Mouse (Mus musculus) heart, postnatal 0 days (tissue): ENCODE measurements at regions not wholly inside any gene's neighbourhood (a gene's known extent, or its start where the extent isn't known, plus 50 kb on each side); places are given as distances from the start of the nearest gene placed in this dataset.

ENCODE experiments used
- ATAC-seq: fragments of 200-750 bp; cut with Nextera tagmentation; 2 replicates; pipeline ENCODE4 v1.8.0; 2017; ENCODE audit warnings: low read depth, moderate number of reproducible peaks, moderate library complexity; ENCODE audit not compliant: insufficient read depth
- DNase-seq: peaks from one replicate; pipeline ENCODE4 v3.0.0-alpha.2; 2016; ENCODE audit warnings: low spot score
- H3K27ac ChIP-seq: fragments of 300-500 bp; sonication (generic); 2 replicates; pipeline ENCODE4 v1.5.1; 2014; ENCODE audit warnings: low read depth, mild to moderate bottlenecking
- H3K27me3 ChIP-seq: fragments of 300-500 bp; sonication (generic); 2 replicates; pipeline ENCODE4 v1.6.1; 2014; ENCODE audit warnings: low read length, mixed read lengths; ENCODE audit not compliant: control insufficient read depth, insufficient read depth
- H3K36me3 ChIP-seq: fragments of 300-500 bp; sonication (generic); replicated peaks from 2 replicates; pipeline ENCODE4 v1.6.1; 2014; ENCODE audit warnings: low read length, mixed read lengths; ENCODE audit not compliant: control insufficient read depth, insufficient read depth
- H3K4me1 ChIP-seq: fragments of 300-500 bp; sonication (generic); 2 replicates; pipeline ENCODE4 v1.6.1; 2014; ENCODE audit warnings: antibody characterized with exemption; ENCODE audit not compliant: control insufficient read depth, insufficient read depth
- H3K4me2 ChIP-seq: fragments of 300-500 bp; sonication (generic); 2 replicates; pipeline ENCODE4 v1.6.1; 2014; ENCODE audit warnings: low read depth, mild to moderate bottlenecking, low read length, moderate library complexity
- H3K4me3 ChIP-seq: fragments of 300-500 bp; sonication (generic); 2 replicates; pipeline ENCODE4 v1.5.1; 2014; ENCODE audit warnings: low read depth, low read length
- H3K9ac ChIP-seq: fragments of 300-500 bp; sonication (generic); replicated peaks from 2 replicates; pipeline ENCODE4 v1.6.1; 2014; ENCODE audit warnings: low read depth, low read length, mixed read lengths
- H3K9me3 ChIP-seq: fragments of 300-500 bp; sonication (generic); replicated peaks from 2 replicates; pipeline ENCODE4 v1.6.1; 2016; ENCODE audit warnings: low read length; ENCODE audit not compliant: control insufficient read depth
- CTCF ChIP-seq: IDR thresholded peaks from 2 replicates; pipeline ENCODE4 v1.5.1; 2016; ENCODE audit warnings: antibody characterized with exemption, control low read depth, low read depth
- EP300 ChIP-seq: IDR thresholded peaks from 2 replicates; pipeline ENCODE4 v1.6.1; 2016; ENCODE audit warnings: antibody characterized with exemption, low read depth
- WGBS: fragments of 180-500 bp; shearing (Covaris S2); extraction: QIAGEN DNeasy Blood & Tissue Kit; methylation state at CpG from one replicate; pipeline ENCODE4 v1.1.7; 2014; 5-methylcytosine and 5-hydroxymethylcytosine counted together

- no peak for DNase-seq
Observed at GRCm38 (mm10) chr8:128103380-128103779, 255.0 kb upstream of the Nrp1 start.

GRCm38 (mm10) chr8:128106569-128106968 is 251.8 kb upstream of the Nrp1 start:
- no peaks in the 10 kb centered on the region for H3K27me3 ChIP-seq
- TF ChIP-seq CTCF (no peak), EP300 (no peak)

More at GRCm38 (mm10) chr8:128103380-128103779, 255.0 kb upstream of the Nrp1 start:
- no peaks in the 10 kb centered on the region for H3K9me3 ChIP-seq
- H3K36me3 ChIP-seq, result no peaks in the 10 kb centered on the region
- peaks cover 4% of the 10 kb centered on the region; the same call in 1 of the 2 replicates for H3K4me1 ChIP-seq
- TF ChIP-seq EP300 (no peak), CTCF (no peak)
- H3K4me3 ChIP-seq, result no peak overlapping the region
- no peaks in the 10 kb centered on the region for H3K27me3 ChIP-seq
- no peak overlapping the region for H3K4me2 ChIP-seq
- WGBS, result 78% methylated on average over 1 of the region's 1 CpGs
- H3K9ac ChIP-seq, result no peak overlapping the region
- no peak overlapping the region for H3K27ac ChIP-seq
- no peak for ATAC-seq

GRCm38 (mm10) chr8:128107041-128107440 is 251.4 kb upstream of the Nrp1 start:
- Histone ChIP-seq H3K27ac (no peak overlapping the region), H3K9me3 (no peaks in the 10 kb centered on the region), H3K4me1 (no peaks in the 10 kb centered on the region; the same call in 1 of the 2 replicates), H3K27me3 (no peaks in the 10 kb centered on the region), H3K36me3 (no peaks in the 10 kb centered on the region), H3K4me3 (no peak overlapping the region), H3K4me2 (no peak overlapping the region), H3K9ac (no peak overlapping the region)
- no peak for TF ChIP-seq EP300
- TF ChIP-seq CTCF, result no peak
- 91% methylated on average over 7 of the region's 7 CpGs for WGBS
- DNase-seq (no peak), ATAC-seq (no peak)

More at GRCm38 (mm10) chr8:128106569-128106968, 251.8 kb upstream of the Nrp1 start:
- H3K36me3 ChIP-seq, result no peaks in the 10 kb centered on the region
- no peak overlapping the region for H3K9ac ChIP-seq
- no peaks in the 10 kb centered on the region for H3K9me3 ChIP-seq
- ATAC-seq (no peak), DNase-seq (no peak)
- no peak overlapping the region for H3K4me3 ChIP-seq
- H3K4me2 ChIP-seq, result no peak overlapping the region
- no peaks in the 10 kb centered on the region; the same call in 1 of the 2 replicates for H3K4me1 ChIP-seq
- H3K27ac ChIP-seq, result no peak overlapping the region
- 86% methylated on average over 2 of the region's 2 CpGs for WGBS

- H3K9me3 ChIP-seq, result no peaks in the 10 kb centered on the region
- TF ChIP-seq CTCF, result no peak
- no peak for TF ChIP-seq EP300
- peaks cover 13% of the 10 kb centered on the region for H3K4me1 ChIP-seq
- H3K9ac ChIP-seq, result no peak overlapping the region
- H3K36me3 ChIP-seq, result no peaks in the 10 kb centered on the region
- H3K4me2 ChIP-seq, result no peak overlapping the region
- H3K27ac ChIP-seq, result no peak overlapping the region
- WGBS, result 78% methylated on average over 3 of the region's 3 CpGs
- H3K27me3 ChIP-seq, result no peaks in the 10 kb centered on the region
- H3K4me3 ChIP-seq, result no peak overlapping the region
- DNase-seq (no peak), ATAC-seq (no peak)
Observed at GRCm38 (mm10) chr8:128109036-128109435, 249.4 kb upstream of the Nrp1 start.

- H3K4me2 ChIP-seq, result no peak overlapping the region
- no peaks in the 10 kb centered on the region for H3K9me3 ChIP-seq
- H3K4me3 ChIP-seq, result no peak overlapping the region
- no peak for ATAC-seq
- H3K4me1 ChIP-seq, result peaks cover 13% of the 10 kb centered on the region
- DNase-seq, result no peak
- 77% methylated on average over 3 of the region's 3 CpGs for WGBS
- no peak for TF ChIP-seq EP300
- no peak for TF ChIP-seq CTCF
- H3K27me3 ChIP-seq, result no peaks in the 10 kb centered on the region
- H3K9ac ChIP-seq, result no peak overlapping the region
- no peaks in the 10 kb centered on the region for H3K36me3 ChIP-seq
- no peak overlapping the region for H3K27ac ChIP-seq
Observed at GRCm38 (mm10) chr8:128111132-128111531, 247.3 kb upstream of the Nrp1 start.

GRCm38 (mm10) chr8:128113116-128113515 is 245.3 kb upstream of the Nrp1 start:
- Histone ChIP-seq H3K4me1 (peaks cover 13% of the 10 kb centered on the region), H3K36me3 (no peaks in the 10 kb centered on the region), H3K27me3 (no peaks in the 10 kb centered on the region), H3K4me3 (no peak overlapping the region), H3K9ac (no peak overlapping the region), H3K9me3 (no peaks in the 10 kb centered on the region), H3K27ac (peak overlapping the region; percentile 87), H3K4me2 (no peak overlapping the region)
- WGBS, result 28% methylated on average over 1 of the region's 1 CpGs
- TF ChIP-seq EP300 (peak; percentile 98), CTCF (no peak)
- ATAC-seq, result peak; percentile 98
- DNase-seq, result peak; percentile 89
